Mouse (Mus musculus): ENCODE measurements around the gene Bub1b.
"Not testable (repeated sequence)": the region's sequence is repeated elsewhere in the genome, so short reads cannot be mapped to it uniquely, and the experiment has no call there.

The Bub1b gene

GRCm38 (mm10) chr2:118597673-118598568 is at the start of gene Bub1b:
Bub1b (plus strand) TSS chr2:118598211.
- in situ Hi-C loops (cut with MboI; ENCODE audit: low pct_unique_long_range_greater_than_20kb in 1 of 2, low sequenced_read_pairs in 2 of 2, unreplicated experiment in 1 of 2) = no loop called here

- in situ Hi-C loops (cut with MboI; ENCODE audit: low pct_unique_long_range_greater_than_20kb in 1 of 2, low sequenced_read_pairs in 2 of 2, unreplicated experiment in 1 of 2) = no loop called here
These were observed 49.4 kb upstream of the Bub1b start for GRCm38 (mm10) chr2:118548421-118549221.

- in situ Hi-C loops (cut with MboI; ENCODE audit: low pct_unique_long_range_greater_than_20kb in 1 of 2, low sequenced_read_pairs in 2 of 2, unreplicated experiment in 1 of 2) = no loop called here
These were observed 48.2 kb upstream of the Bub1b start, which contains the start of gene Bmf for GRCm38 (mm10) chr2:118549507-118550473. Bmf (minus strand) TSS chr2:118549687.

GRCm38 (mm10) chr2:118551606-118552005 is 46.4 kb upstream of the Bub1b start:
- in situ Hi-C loops (cut with MboI; ENCODE audit: low pct_unique_long_range_greater_than_20kb in 1 of 2, low sequenced_read_pairs in 2 of 2, unreplicated experiment in 1 of 2) = no loop called here

- in situ Hi-C loops (cut with MboI; ENCODE audit: low pct_unique_long_range_greater_than_20kb in 1 of 2, low sequenced_read_pairs in 2 of 2, unreplicated experiment in 1 of 2) = not testable (repeated sequence)
These were observed 43.5 kb upstream of the Bub1b start for GRCm38 (mm10) chr2:118554356-118554990.

GRCm38 (mm10) chr2:118558426-118558825 is 39.6 kb upstream of the Bub1b start:
- in situ Hi-C loops (cut with MboI; ENCODE audit: low pct_unique_long_range_greater_than_20kb in 1 of 2, low sequenced_read_pairs in 2 of 2, unreplicated experiment in 1 of 2) = no loop called here

GRCm38 (mm10) chr2:118562015-118562414 is 36.0 kb upstream of the Bub1b start:
- in situ Hi-C loops (cut with MboI; ENCODE audit: low pct_unique_long_range_greater_than_20kb in 1 of 2, low sequenced_read_pairs in 2 of 2, unreplicated experiment in 1 of 2) = no loop called here

GRCm38 (mm10) chr2:118562431-118562830 is 35.6 kb upstream of the Bub1b start:
- in situ Hi-C loops (cut with MboI; ENCODE audit: low pct_unique_long_range_greater_than_20kb in 1 of 2, low sequenced_read_pairs in 2 of 2, unreplicated experiment in 1 of 2) = no loop called here

GRCm38 (mm10) chr2:118567179-118567578 is 30.8 kb upstream of the Bub1b start:
- in situ Hi-C loops (cut with MboI; ENCODE audit: low pct_unique_long_range_greater_than_20kb in 1 of 2, low sequenced_read_pairs in 2 of 2, unreplicated experiment in 1 of 2) = no loop called here

GRCm38 (mm10) chr2:118570939-118571338 is 27.1 kb upstream of the Bub1b start:
- in situ Hi-C loops (cut with MboI; ENCODE audit: low pct_unique_long_range_greater_than_20kb in 1 of 2, low sequenced_read_pairs in 2 of 2, unreplicated experiment in 1 of 2) = no loop called here

- in situ Hi-C loops (cut with MboI; ENCODE audit: low pct_unique_long_range_greater_than_20kb in 1 of 2, low sequenced_read_pairs in 2 of 2, unreplicated experiment in 1 of 2) = no loop called here
These were observed 25.7 kb upstream of the Bub1b start for GRCm38 (mm10) chr2:118572183-118572836.

- in situ Hi-C loops (cut with MboI; ENCODE audit: low pct_unique_long_range_greater_than_20kb in 1 of 2, low sequenced_read_pairs in 2 of 2, unreplicated experiment in 1 of 2) = no loop called here
These were observed 24.9 kb upstream of the Bub1b start for GRCm38 (mm10) chr2:118573135-118573534.

- in situ Hi-C loops (cut with MboI; ENCODE audit: low pct_unique_long_range_greater_than_20kb in 1 of 2, low sequenced_read_pairs in 2 of 2, unreplicated experiment in 1 of 2) = no loop called here
These were observed 12.0 kb upstream of the Bub1b start for GRCm38 (mm10) chr2:118586013-118586412.

- in situ Hi-C loops (cut with MboI; ENCODE audit: low pct_unique_long_range_greater_than_20kb in 1 of 2, low sequenced_read_pairs in 2 of 2, unreplicated experiment in 1 of 2) = no loop called here
These were observed 10.3 kb upstream of the Bub1b start for GRCm38 (mm10) chr2:118587686-118588085.

- in situ Hi-C loops (cut with MboI; ENCODE audit: low pct_unique_long_range_greater_than_20kb in 1 of 2, low sequenced_read_pairs in 2 of 2, unreplicated experiment in 1 of 2) = no loop called here
These were observed 6.9 kb upstream of the Bub1b start for GRCm38 (mm10) chr2:118591083-118591482.

GRCm38 (mm10) chr2:118599087-118599486 is 1.1 kb downstream of the Bub1b start:
- in situ Hi-C loops (cut with MboI; ENCODE audit: low pct_unique_long_range_greater_than_20kb in 1 of 2, low sequenced_read_pairs in 2 of 2, unreplicated experiment in 1 of 2) = no loop called here

GRCm38 (mm10) chr2:118601599-118602263 is 3.7 kb downstream of the Bub1b start:
- in situ Hi-C loops (cut with MboI; ENCODE audit: low pct_unique_long_range_greater_than_20kb in 1 of 2, low sequenced_read_pairs in 2 of 2, unreplicated experiment in 1 of 2) = loop anchor here in 1 of 2 experiments (5.0 kb wide), 1 partner anchor 114 kb away; no protein-coding TSS in a partner anchor
